Mouse (Mus musculus) CD4-positive, CD25-positive, alpha-beta regulatory T cell, adult 4 months (primary cell): ENCODE measurements around the gene Jmy. TPM values are rescaled to one million over a fixed set of nuclear protein-coding genes. Genes with fewer than 3 reads are reported as not detected.

Experiments used
- ATAC-seq: one replicate; pipeline ENCODE4 v1.8.0; 2017
- polyA plus RNA-seq, 2 experiments: library from polyadenylated mRNA; unstranded; fragments of 100-300 nt; shearing (Covaris generic); gene quantifications; one replicate each; pipeline ENCODE4 v1.2.1; 2017

Gene Jmy
- polyA plus RNA-seq, 2 experiments from 2014 or later = 1.4 to 2.7 TPM

- ATAC-seq = no peak
These were observed 41.0 kb downstream of the Jmy start for GRCm38 (mm10) chr13:93458616-93459015.

DNA sequence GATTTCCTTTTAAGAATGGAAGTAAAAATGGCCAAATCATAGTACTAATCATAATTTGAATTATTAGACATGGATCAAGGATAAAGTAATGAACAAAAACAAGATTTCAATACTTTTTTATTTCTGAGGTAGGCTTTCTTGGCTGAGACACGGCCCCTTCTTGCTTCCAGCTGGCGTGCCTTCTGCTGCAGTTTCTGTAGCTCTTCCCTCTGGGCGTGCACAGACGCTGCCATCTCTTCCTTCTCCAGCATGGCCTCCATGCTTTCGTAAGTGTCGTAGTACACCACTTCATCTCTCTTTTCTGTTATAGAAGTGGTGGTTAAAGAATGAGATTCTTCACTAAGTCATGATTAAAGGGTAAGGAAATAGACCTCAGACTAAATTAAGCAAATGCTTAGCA lies 46.3 kb downstream of the Jmy start:
- ATAC-seq = no peak

- ATAC-seq = no peak
These were observed 59.4 kb downstream of the Jmy start for GRCm38 (mm10) chr13:93440167-93440566.

DNA sequence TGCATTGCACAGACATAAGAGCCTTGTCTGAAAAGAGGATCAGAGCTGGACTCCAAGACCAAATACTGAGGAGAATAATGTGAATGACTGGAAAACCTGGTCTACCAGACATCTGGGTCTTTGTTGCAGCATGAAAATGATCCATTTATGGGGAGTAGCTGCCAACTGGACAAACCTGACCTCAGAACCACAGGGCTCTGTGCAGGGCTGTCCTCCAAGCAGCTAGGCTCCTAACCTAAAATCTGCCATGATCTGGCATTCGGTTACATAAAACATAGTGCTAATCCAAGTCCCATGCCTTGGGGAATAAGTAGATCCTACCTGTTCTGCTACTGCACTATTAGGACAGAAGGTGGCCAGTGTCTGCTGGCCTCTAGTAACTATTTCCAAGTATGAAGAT lies 70.4 kb downstream of the Jmy start:
- ATAC-seq = no peak

DNA sequence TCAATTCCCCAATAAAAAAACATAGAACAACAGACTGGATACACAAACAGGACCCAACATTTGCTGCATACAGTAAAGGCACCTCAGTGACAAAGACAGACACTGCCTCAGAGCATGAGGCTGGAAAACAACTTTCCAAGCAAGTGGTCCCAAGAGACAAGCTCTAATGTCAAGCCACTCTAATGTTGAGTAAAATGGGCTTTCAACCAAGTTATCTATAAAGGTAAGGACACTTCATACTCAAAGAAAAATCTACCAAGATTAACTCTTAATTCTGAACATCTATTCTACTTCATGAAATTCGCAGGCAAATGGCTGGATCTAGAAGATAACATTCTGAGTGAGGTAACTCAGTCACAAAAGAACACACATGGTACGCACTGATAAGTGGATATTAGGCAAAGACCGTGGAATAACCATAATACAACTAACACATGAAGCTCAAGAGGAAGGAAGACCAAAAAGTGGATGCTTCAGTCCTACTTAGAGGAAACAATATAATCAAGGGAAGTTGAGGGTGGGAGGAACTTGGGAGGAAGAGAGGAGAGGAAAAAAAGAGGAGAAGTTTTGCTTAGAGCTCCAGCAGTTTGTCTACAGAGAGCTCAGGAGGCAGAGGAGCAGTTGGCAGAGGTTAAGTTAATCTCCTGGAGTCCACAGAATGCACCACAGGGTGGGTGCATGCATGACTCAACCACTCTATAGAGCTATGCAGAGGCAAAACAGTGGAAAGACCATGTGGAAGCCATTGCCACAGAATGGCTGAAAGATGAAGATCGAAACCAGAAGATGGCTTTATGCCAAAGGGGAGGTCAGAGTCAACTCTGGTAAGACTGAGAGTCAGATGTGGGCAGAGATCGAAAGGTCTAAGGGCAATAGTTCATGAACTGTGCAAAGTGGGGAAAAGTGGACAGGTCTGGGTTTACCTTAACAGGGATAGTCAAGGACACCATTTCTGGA lies 71.4 kb downstream of the Jmy start:
- ATAC-seq = no peak

DNA sequence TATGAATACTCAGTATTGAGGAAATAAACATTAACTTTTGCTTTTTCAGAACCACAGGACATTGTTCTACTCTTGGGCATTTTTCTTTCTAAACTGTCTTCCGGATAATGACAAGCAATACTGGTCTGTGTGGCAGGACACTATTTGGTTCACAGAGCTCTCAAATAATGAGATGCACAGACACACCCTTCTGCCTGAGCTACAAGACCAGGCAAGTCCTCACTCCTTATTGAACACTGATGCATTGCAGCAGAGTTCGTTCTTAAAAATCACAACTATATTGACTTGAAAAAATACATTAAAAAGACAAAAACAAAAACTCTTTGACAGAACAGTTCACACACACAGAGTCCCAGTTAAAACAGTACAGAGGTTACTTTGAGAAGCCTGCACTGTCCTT lies 76.4 kb downstream of the Jmy start:
- no peak for ATAC-seq

GRCm38 (mm10) chr13:93419779-93420178 lies 79.8 kb downstream of the Jmy start:
- no peak for ATAC-seq

GRCm38 (mm10) chr13:93418292-93418691 lies 81.3 kb downstream of the Jmy start:
- no peak for ATAC-seq

DNA sequence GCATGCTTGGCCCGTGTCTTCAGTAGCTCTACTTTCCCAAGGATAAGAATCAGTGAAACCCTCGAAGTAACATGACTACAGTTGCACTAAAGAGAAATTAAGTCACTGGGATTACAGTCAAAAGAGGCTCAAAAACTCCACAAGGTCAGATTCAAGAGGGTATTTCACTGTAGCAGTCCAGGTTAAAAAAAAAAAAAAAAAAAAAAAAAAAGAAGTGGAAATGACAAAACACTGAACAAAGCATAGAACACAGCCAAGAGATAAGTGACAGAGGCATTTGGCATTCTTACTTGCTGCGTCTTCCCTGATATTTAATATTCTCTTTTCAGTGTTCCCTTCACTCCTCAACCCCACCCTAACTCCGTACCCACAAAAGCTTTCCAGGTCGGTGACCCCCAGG lies 84.6 kb downstream of the Jmy start:
- no peak for ATAC-seq

- no peak for ATAC-seq
These were observed 89.3 kb downstream of the Jmy start for GRCm38 (mm10) chr13:93410343-93410742.

DNA sequence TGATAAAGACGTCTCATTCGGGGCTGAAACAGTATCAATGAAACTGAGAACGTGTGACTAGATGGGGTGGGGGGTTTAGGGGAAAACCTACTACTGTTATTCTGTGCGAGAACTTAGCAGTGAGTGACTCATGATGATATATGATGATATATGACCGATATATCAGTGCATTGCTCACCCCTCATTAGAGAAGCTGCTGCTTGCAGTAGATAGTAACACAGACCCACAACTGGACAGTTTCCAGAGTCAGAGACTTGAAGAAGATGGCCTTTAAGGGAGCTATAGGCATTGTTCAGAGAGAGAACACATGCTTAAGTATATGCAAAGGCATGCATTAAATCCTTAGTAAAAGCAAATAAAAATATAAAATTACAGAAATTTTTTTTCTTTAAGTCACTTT lies 92.8 kb downstream of the Jmy start:
- ATAC-seq = no peak

DNA sequence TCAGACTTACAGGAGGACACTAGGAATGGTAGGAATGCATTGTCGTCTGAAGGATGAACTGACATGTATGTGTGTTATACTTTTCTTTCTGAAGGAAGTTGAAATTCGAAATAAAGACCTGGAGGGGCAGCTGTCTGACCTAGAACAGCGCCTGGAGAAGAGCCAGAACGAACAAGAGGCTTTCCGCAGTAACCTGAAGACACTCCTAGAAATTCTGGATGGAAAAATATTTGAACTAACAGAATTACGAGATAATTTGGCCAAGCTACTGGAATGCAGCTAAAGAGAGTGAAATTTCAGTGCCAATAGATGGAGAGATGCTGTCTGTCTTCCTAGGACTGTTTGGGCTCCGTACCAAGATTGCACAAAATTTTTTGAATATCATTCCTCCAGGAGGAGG lies 97.7 kb downstream of the Jmy start:
- no peak for ATAC-seq

- ATAC-seq = no peak
These were observed 99.8 kb downstream of the Jmy start for GRCm38 (mm10) chr13:93399710-93400216.

GRCm38 (mm10) chr13:93389242-93389625 lies 110.4 kb downstream of the Jmy start:
- ATAC-seq = no peak

- ATAC-seq = no peak
These were observed 110.9 kb downstream of the Jmy start for GRCm38 (mm10) chr13:93388594-93389241.

GRCm38 (mm10) chr13:93387440-93387839 lies 112.2 kb downstream of the Jmy start:
- no peak for ATAC-seq

GRCm38 (mm10) chr13:93385147-93385546 lies 114.5 kb downstream of the Jmy start:
- no peak for ATAC-seq

- ATAC-seq = no peak
These were observed 115.1 kb downstream of the Jmy start for GRCm38 (mm10) chr13:93384481-93384880.

DNA sequence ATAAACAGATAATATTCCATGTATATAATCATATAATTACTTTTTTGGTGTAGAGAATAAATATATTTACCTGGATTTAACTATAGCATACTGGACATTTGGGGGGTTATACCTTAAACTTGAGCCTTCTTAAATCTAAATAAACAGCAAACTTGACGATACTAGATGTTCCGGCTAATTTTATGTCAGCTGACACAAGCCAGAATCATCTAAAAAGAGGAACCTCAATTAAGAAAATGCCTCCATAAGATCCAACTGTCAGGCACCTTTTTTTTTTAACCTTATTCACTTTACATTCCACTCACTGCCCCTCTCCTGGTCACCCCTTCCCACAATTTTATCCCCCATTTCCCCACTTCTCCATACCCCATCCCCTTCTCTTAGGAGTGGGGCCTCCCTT lies 116.0 kb downstream of the Jmy start:
- no peak for ATAC-seq

DNA sequence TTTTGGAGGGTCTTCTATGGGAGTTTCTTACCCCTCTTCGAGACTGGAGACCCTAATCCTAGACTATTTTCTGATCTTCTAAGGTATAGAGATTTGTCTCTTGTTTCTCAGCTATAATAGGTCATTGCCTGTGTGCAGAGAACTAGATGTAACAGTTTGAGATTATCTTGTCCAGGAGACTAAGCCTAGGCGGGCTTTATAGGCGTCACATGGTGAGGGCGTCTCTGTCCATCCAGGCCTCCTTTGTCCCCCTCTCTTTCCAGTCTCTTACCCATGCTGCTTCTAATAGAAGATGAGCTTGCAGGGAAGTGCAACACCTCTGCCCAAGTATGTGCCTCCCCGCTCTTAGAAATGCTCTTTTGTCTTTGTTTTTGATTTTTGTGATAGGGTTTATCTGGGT lies 116.5 kb downstream of the Jmy start:
- ATAC-seq = no peak

- no peak for ATAC-seq
These were observed 118.3 kb downstream of the Jmy start for GRCm38 (mm10) chr13:93381301-93381700.

DNA sequence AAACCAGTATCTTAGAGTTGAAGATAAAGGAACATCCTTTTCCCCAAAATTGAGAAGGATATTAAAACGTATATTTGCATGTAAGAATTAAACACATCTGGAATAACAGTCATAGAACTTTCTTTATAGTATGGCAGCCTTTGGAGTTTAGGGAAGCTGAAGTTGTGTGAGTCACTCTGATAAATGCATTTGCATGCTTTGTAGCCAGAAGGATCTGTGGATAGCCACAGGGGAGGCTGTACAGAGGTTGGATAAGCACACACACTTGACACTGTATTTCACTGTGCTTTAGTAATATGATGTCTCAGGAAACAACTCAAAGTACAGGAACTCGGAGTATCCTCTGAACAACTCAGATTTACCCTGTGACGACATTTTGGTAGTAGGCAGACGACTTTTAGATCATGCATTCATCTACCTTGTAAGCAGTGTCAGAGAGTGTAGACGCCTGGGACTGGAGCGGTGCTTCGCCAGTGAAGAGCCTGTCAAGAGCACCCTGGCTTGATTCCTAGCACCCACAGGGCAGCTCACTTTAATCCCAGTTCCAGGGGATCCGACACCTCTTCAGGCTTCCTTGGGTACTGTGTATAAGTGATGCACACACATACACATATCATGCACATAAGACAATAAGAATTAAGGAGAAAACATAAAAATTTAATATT lies 119.1 kb downstream of the Jmy start:
- no peak for ATAC-seq
